Mouse (Mus musculus) lung, adult 2 months (tissue): ENCODE results near the gene Rps27.

Experiments used
- CTCF ChIP-seq: fragments of 200-500 bp; IDR thresholded peaks from 2 replicates; pipeline ENCODE4 v1.5.1; 2011; ENCODE audit warnings: mild to moderate bottlenecking, low read length, control low read depth; ENCODE audit not compliant: insufficient read depth
- POLR2A ChIP-seq: fragments of 200-500 bp; IDR thresholded peaks from 2 replicates; pipeline ENCODE4 v1.6.1; 2011; ENCODE audit warnings: low read depth, mild to moderate bottlenecking, control low read depth, low read length, borderline replicate concordance; ENCODE audit errors: extremely low read depth

GRCm38 (mm10) chr3:90241669-90242358, 28.4 kb upstream of the Rps27 start:
- TF ChIP-seq CTCF = no peak
- TF ChIP-seq POLR2A = no peak
